Mouse (Mus musculus) midbrain, embryonic 16.5 days (tissue): ENCODE measurements around the gene Dnajb4. TPM values are rescaled to one million over a fixed set of nuclear protein-coding genes. Genes with fewer than 3 reads are reported as not detected.

ENCODE experiments used
- ATAC-seq: fragments of 200-750 bp; cut with Nextera tagmentation; 2 replicates; pipeline ENCODE4 v1.8.0; 2017; ENCODE audit warnings: moderate TSS enrichment
- H3K27ac ChIP-seq: fragments of 300-500 bp; sonication (generic); 2 replicates; pipeline ENCODE4 v1.5.1; 2014; ENCODE audit warnings: mild to moderate bottlenecking, low read length, mixed read lengths
- H3K27me3 ChIP-seq: fragments of 300-500 bp; sonication (generic); 2 replicates; pipeline ENCODE4 v1.6.1; 2014; ENCODE audit warnings: low read depth, low read length, mixed read lengths; ENCODE audit not compliant: control insufficient read depth, insufficient read depth
- H3K36me3 ChIP-seq: fragments of 300-500 bp; sonication (generic); 2 replicates; pipeline ENCODE4 v1.6.1; 2014; ENCODE audit warnings: mild to moderate bottlenecking, low read length, moderate library complexity, mixed read lengths; ENCODE audit not compliant: control insufficient read depth, insufficient read depth
- H3K4me1 ChIP-seq: fragments of 300-500 bp; sonication (generic); 2 replicates; pipeline ENCODE4 v1.6.1; 2014; ENCODE audit warnings: mild to moderate bottlenecking, low read length, mixed read lengths; ENCODE audit not compliant: control insufficient read depth, insufficient read depth
- H3K4me2 ChIP-seq: fragments of 300-500 bp; sonication (generic); 2 replicates; pipeline ENCODE4 v1.6.1; 2014; ENCODE audit warnings: mild to moderate bottlenecking, low read length, mixed read lengths
- H3K4me3 ChIP-seq: fragments of 300-500 bp; sonication (generic); 2 replicates; pipeline ENCODE4 v1.5.1; 2014; ENCODE audit warnings: low read depth, mild to moderate bottlenecking, low read length, moderate library complexity, mixed read lengths
- H3K9ac ChIP-seq: fragments of 300-500 bp; sonication (generic); 2 replicates; pipeline ENCODE4 v1.6.1; 2014; ENCODE audit warnings: low read depth, low read length, mixed read lengths
- H3K9me3 ChIP-seq: fragments of 300-500 bp; sonication (generic); replicated peaks from 2 replicates; pipeline ENCODE4 v1.6.1; 2014; ENCODE audit warnings: mild to moderate bottlenecking, low read length, mixed read lengths; ENCODE audit not compliant: control insufficient read depth, poor library complexity, severe bottlenecking
- WGBS: fragments of 180-500 bp; shearing (Covaris S2); extraction: QIAGEN DNeasy Blood & Tissue Kit; methylation state at CpG from one replicate; pipeline ENCODE4 v1.1.7; 2014; 5-methylcytosine and 5-hydroxymethylcytosine counted together
- polyA plus RNA-seq: library from polyadenylated mRNA; unstranded; fragments of >200 nt; fragmentation: Nextera tagmentation; extraction: Ambion mirVana; gene quantifications from 2 replicates; pipeline ENCODE4 v1.2.1, GENCODE M21; 2015

Dnajb4 gene
- polyA plus RNA-seq, 1 experiment from 2014 or later, result 48.8 TPM

GRCm38 (mm10) chr3:152159321-152159720 lies 50.8 kb downstream of the Dnajb4 start:
- ATAC-seq, result no peak
- Histone ChIP-seq H3K4me2 (no peak overlapping the region), H3K27me3 (no peaks in the 10 kb centered on the region), H3K27ac (no peak overlapping the region), H3K9me3 (no peaks in the 10 kb centered on the region), H3K4me1 (no peaks in the 10 kb centered on the region; the same call in 1 of the 2 replicates), H3K4me3 (no peak overlapping the region), H3K9ac (no peak overlapping the region), H3K36me3 (no peaks in the 10 kb centered on the region)

- Histone ChIP-seq H3K4me2 (no peak overlapping the region), H3K9me3 (no peaks in the 10 kb centered on the region), H3K27ac (no peak overlapping the region), H3K9ac (no peak overlapping the region), H3K4me1 (no peaks in the 10 kb centered on the region; the same call in 1 of the 2 replicates), H3K27me3 (no peaks in the 10 kb centered on the region), H3K36me3 (no peaks in the 10 kb centered on the region), H3K4me3 (no peak overlapping the region)
- no peak for ATAC-seq
- 62% methylated on average over 10 of the region's 10 CpGs for WGBS
These were observed 51.5 kb downstream of the Dnajb4 start for GRCm38 (mm10) chr3:152158344-152159291.

GRCm38 (mm10) chr3:152156816-152157496 lies 53.1 kb downstream of the Dnajb4 start:
- Histone ChIP-seq H3K9ac (no peak overlapping the region), H3K27ac (no peak overlapping the region), H3K27me3 (no peaks in the 10 kb centered on the region), H3K9me3 (no peaks in the 10 kb centered on the region), H3K36me3 (no peaks in the 10 kb centered on the region), H3K4me3 (no peak overlapping the region), H3K4me1 (no peaks in the 10 kb centered on the region; the same call in 1 of the 2 replicates), H3K4me2 (no peak overlapping the region)
- WGBS, result 61% methylated on average over 23 of the region's 23 CpGs
- no peak for ATAC-seq

GRCm38 (mm10) chr3:152155296-152155948 lies 54.7 kb downstream of the Dnajb4 start:
- H3K36me3 ChIP-seq, result no peaks in the 10 kb centered on the region
- no peak overlapping the region; the same call in 1 of the 2 replicates for H3K9ac ChIP-seq
- WGBS, result 41% methylated on average over 11 of the region's 11 CpGs
- peak overlapping the region; percentile 11; the same call in 1 of the 2 replicates for H3K4me2 ChIP-seq
- H3K27me3 ChIP-seq, result no peaks in the 10 kb centered on the region
- H3K9me3 ChIP-seq, result no peaks in the 10 kb centered on the region
- H3K4me3 ChIP-seq, result no peak overlapping the region
- no peaks in the 10 kb centered on the region; the same call in 1 of the 2 replicates for H3K4me1 ChIP-seq
- no peak for ATAC-seq
- H3K27ac ChIP-seq, result no peak overlapping the region

GRCm38 (mm10) chr3:152154095-152154494 lies 56.0 kb downstream of the Dnajb4 start:
- H3K36me3 ChIP-seq, result no peaks in the 10 kb centered on the region
- ATAC-seq, result no peak
- no peaks in the 10 kb centered on the region for H3K9me3 ChIP-seq
- no peak overlapping the region for H3K9ac ChIP-seq
- H3K4me1 ChIP-seq, result no peaks in the 10 kb centered on the region; the same call in 1 of the 2 replicates
- H3K27ac ChIP-seq, result no peak overlapping the region
- no peaks in the 10 kb centered on the region for H3K27me3 ChIP-seq
- H3K4me3 ChIP-seq, result no peak overlapping the region
- H3K4me2 ChIP-seq, result no peak overlapping the region
- WGBS, result 89% methylated on average over 5 of the region's 5 CpGs

- Histone ChIP-seq H3K27me3 (no peaks in the 10 kb centered on the region), H3K36me3 (no peaks in the 10 kb centered on the region), H3K27ac (no peak overlapping the region), H3K4me3 (no peak overlapping the region), H3K9ac (no peak overlapping the region), H3K4me2 (no peak overlapping the region), H3K4me1 (no peaks in the 10 kb centered on the region; the same call in 1 of the 2 replicates), H3K9me3 (no peaks in the 10 kb centered on the region)
- ATAC-seq, result no peak
- 97% methylated on average over 2 of the region's 2 CpGs for WGBS
These were observed 57.0 kb downstream of the Dnajb4 start for GRCm38 (mm10) chr3:152153152-152153551.

- H3K4me3 ChIP-seq, result no peak overlapping the region
- no peaks in the 10 kb centered on the region for H3K27me3 ChIP-seq
- H3K9me3 ChIP-seq, result no peaks in the 10 kb centered on the region
- no peak overlapping the region for H3K27ac ChIP-seq
- WGBS, result 100% methylated on average over 1 of the region's 1 CpGs
- no peak for ATAC-seq
- no peak overlapping the region for H3K9ac ChIP-seq
- no peaks in the 10 kb centered on the region; the same call in 1 of the 2 replicates for H3K4me1 ChIP-seq
- H3K36me3 ChIP-seq, result no peaks in the 10 kb centered on the region
- H3K4me2 ChIP-seq, result no peak overlapping the region
These were observed 57.7 kb downstream of the Dnajb4 start for GRCm38 (mm10) chr3:152152483-152152804.

- WGBS, result 63% methylated on average over 29 of the region's 29 CpGs
- H3K27me3 ChIP-seq, result no peaks in the 10 kb centered on the region
- H3K4me2 ChIP-seq, result peak overlapping the region; percentile 38
- H3K36me3 ChIP-seq, result no peaks in the 10 kb centered on the region
- no peak overlapping the region for H3K27ac ChIP-seq
- no peaks in the 10 kb centered on the region; the same call in 1 of the 2 replicates for H3K4me1 ChIP-seq
- peak overlapping the region; percentile 15 for H3K4me3 ChIP-seq
- peak overlapping the region; percentile 42; the same call in 1 of the 2 replicates for H3K9ac ChIP-seq
- ATAC-seq, result 0 out of 2 replicates have a peak, but pooled peaks have one; percentile 40
- no peaks in the 10 kb centered on the region for H3K9me3 ChIP-seq
These were observed 58.2 kb downstream of the Dnajb4 start for GRCm38 (mm10) chr3:152151725-152152482.
